Mouse (Mus musculus) thymus, adult 2 months (tissue): ENCODE results near the gene Cacnb4.

Experiments used
- CTCF ChIP-seq: fragments of 200-500 bp; IDR thresholded peaks from 2 replicates; pipeline ENCODE4 v1.5.1; 2012; ENCODE audit warnings: mild to moderate bottlenecking, control low read depth, low read length, moderate library complexity, borderline replicate concordance; ENCODE audit not compliant: control insufficient read depth, poor library complexity, insufficient read depth; ENCODE audit errors: extremely low read depth
- POLR2A ChIP-seq: fragments of 200-500 bp; IDR thresholded peaks from 2 replicates; pipeline ENCODE4 v1.6.1; 2012; ENCODE audit warnings: mild to moderate bottlenecking, low read length, control low read depth, moderate library complexity; ENCODE audit not compliant: control insufficient read depth, poor library complexity, insufficient read depth; ENCODE audit errors: extremely low read depth

GRCm38 (mm10) chr2:52495097-52495694 is 181.4 kb downstream of the Cacnb4 start:
- no peak for TF ChIP-seq CTCF
- no peak for TF ChIP-seq POLR2A
